Mouse (Mus musculus) CH12.LX (cell line): ENCODE measurements at regions not wholly inside any gene's neighbourhood (a gene's known extent, or its start where the extent isn't known, plus 50 kb on each side); places are given as distances from the start of the nearest gene placed in this dataset.

Experiments used
- BHLHE40 ChIP-seq: IDR thresholded peaks from 2 replicates; pipeline ENCODE4 v1.6.1; 2011; ENCODE audit warnings: mild to moderate bottlenecking, low read depth, low read length, improper control_type of control experiment
- CTCF ChIP-seq, 2 experiments: IDR thresholded peaks in 1 of 2; conservative IDR thresholded peaks in 1 of 2; 2 replicates each; pipeline ENCODE4 v1.5.1; 2011 to 2012; ENCODE audit warnings: low read depth in 2 of 2, low read length in 2 of 2, improper control_type of control experiment in 1 of 2, inconsistent platforms in 1 of 2, mild to moderate bottlenecking in 1 of 2, moderate library complexity in 1 of 2
- EP300 ChIP-seq: IDR thresholded peaks from 2 replicates; pipeline ENCODE4 v1.6.1; 2011; ENCODE audit warnings: low read length, improper control_type of control experiment
- GABPA ChIP-seq: IDR thresholded peaks from 2 replicates; pipeline ENCODE4 v1.6.1; 2012; ENCODE audit warnings: low read depth, low read length, improper control_type of control experiment, inconsistent platforms; ENCODE audit not compliant: insufficient replicate concordance
- MAFK ChIP-seq: IDR thresholded peaks from 2 replicates; pipeline ENCODE4 v1.6.1; 2011; ENCODE audit warnings: low read length, improper control_type of control experiment; ENCODE audit not compliant: insufficient replicate concordance
- NRF1 ChIP-seq: IDR thresholded peaks from 2 replicates; pipeline ENCODE4 v1.6.1; 2014; ENCODE audit warnings: low read depth, mild to moderate bottlenecking, inconsistent platforms, low read length, improper control_type of control experiment, moderate library complexity
- POLR2A ChIP-seq: IDR thresholded peaks from 2 replicates; pipeline ENCODE4 v1.6.1; 2011; ENCODE audit warnings: low read depth, mild to moderate bottlenecking, improper control_type of control experiment, low read length
- RCOR1 ChIP-seq: conservative IDR thresholded peaks from 2 replicates; pipeline ENCODE4 v1.6.1; 2012; ENCODE audit warnings: low read depth, mild to moderate bottlenecking, inconsistent platforms, low read length, improper control_type of control experiment
- TBP ChIP-seq: conservative IDR thresholded peaks from 2 replicates; pipeline ENCODE4 v1.6.1; 2011; ENCODE audit warnings: low read depth, low read length, improper control_type of control experiment
- USF1 ChIP-seq: IDR thresholded peaks from 2 replicates; pipeline ENCODE4 v1.6.1; 2014; ENCODE audit warnings: low read depth, mild to moderate bottlenecking, inconsistent platforms, low read length, improper control_type of control experiment
- USF2 ChIP-seq: conservative IDR thresholded peaks from 2 replicates; pipeline ENCODE4 v1.6.1; 2011; ENCODE audit warnings: low read depth, low read length, improper control_type of control experiment
- ZC3H11A ChIP-seq: IDR thresholded peaks from 2 replicates; pipeline ENCODE4 v1.6.1; 2012; ENCODE audit warnings: low read depth, mild to moderate bottlenecking, inconsistent platforms, low read length, improper control_type of control experiment
- ZMIZ1 ChIP-seq: IDR thresholded peaks from 2 replicates; pipeline ENCODE4 v1.6.1; 2012; ENCODE audit warnings: low read depth, mild to moderate bottlenecking, inconsistent platforms, low read length, improper control_type of control experiment

DNA sequence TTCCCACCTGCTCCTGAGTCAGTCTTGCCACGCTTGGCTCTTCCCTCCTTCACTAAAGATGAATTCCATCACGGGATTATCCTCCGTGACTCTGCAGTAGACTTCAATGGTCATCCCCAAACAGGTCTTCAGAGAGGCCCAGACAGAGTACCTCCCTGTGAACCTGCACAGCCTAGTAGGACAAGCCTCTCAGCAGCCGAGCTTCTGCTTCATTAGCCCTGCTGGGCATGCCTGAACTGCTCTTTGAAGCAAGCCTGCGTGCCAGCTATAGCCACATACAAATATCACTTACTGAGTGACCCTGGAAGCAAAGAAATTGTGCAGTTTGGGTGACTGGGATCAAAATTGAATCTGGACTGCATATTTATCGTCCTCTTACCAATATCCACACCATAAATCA, 221.6 kb upstream of the Noct start:
- TF ChIP-seq POLR2A = no peak
- TF ChIP-seq CTCF (conservative IDR thresholded peaks at IDR 0.05 in 1 of 2, IDR thresholded peaks at IDR 0.05 in 1 of 2; ENCODE audit: low read depth in 2 of 2, low read length in 2 of 2) = no peak
- no peak for TF ChIP-seq GABPA
- no peak for TF ChIP-seq MAFK
- TF ChIP-seq EP300 = no peak
- no peak for TF ChIP-seq ZMIZ1
- TF ChIP-seq NRF1 = no peak
- no peak for TF ChIP-seq USF1
- TF ChIP-seq ZC3H11A = no peak
- no peak for TF ChIP-seq RCOR1
- TF ChIP-seq TBP = no peak
- TF ChIP-seq USF2 = no peak
- TF ChIP-seq BHLHE40 = no peak
